Mouse (Mus musculus): ENCODE results near the gene Ntf5. TPM values are rescaled to one million over a fixed set of nuclear protein-coding genes. Genes with fewer than 3 reads are reported as not detected.
A peak's percentile ranks its signal among the peaks of the same experiment; 100 is the strongest.

The Ntf5 gene
- polyA plus RNA-seq, 1 experiment from 2014 or later = not detected

DNA sequence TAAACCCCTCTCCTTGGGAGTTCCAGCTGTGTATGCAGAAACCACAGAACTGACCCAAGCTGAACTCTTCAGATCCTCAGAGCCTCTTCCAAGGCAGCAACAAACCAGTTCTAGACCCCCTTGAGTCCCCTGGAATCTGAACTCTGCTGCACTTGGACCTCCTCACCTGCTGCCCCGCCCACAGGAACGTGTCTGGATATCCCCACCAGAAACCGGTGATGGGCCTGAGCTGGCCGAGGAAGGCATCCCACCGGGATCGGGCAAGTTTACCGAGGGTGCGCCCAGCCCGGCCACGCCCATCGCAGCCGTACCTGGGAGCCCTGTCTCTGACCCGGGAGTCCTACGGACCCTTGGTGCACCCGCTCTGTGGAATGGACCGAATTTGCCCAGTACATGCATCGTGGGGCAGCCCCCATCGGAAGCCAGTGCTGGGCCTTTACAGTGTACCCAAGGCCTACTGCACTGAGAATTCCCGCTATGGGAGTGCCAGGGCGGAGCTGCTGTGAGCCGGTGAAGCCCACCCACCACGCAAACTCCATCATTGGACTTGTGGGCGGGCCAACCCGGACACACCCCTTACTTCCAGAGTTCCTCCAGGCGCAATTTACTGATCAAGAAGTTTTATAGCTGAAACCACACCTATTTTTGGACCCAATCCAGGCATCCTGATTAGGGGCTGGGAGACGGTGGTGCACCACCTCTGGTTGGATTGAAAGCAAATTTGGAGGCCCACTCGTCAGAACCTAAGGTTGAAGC is 6.5 kb downstream of the Ntf5 start:
- Histone ChIP-seq H3K27ac (no peak overlapping the region), H3K4me3 (replicated peaks) (no peak overlapping the region), H3K4me1 (replicated peaks) (peaks cover 4% of the 10 kb centered on the region; the same call in 1 of the 2 replicates), H3K27me3 (peaks cover 67% of the 10 kb centered on the region), H3K9ac (replicated peaks) (no peak overlapping the region), H3K9me3 (no peaks in the 10 kb centered on the region), H3K4me2 (replicated peaks) (no peak overlapping the region), H3K36me3 (peaks cover 48% of the 10 kb centered on the region)
- ATAC-seq = no peak
- WGBS = 16% methylated on average over 27 of the region's 27 CpGs

- H3K9me3 ChIP-seq = no peaks in the 10 kb centered on the region
- ATAC-seq = no peak
- H3K9ac ChIP-seq (replicated peaks) = no peak within 1 kb of the TSS
- H3K4me2 ChIP-seq (replicated peaks) = no peak within 1 kb of the TSS
- peaks cover 53% of the 10 kb centered on the region for H3K36me3 ChIP-seq
- WGBS = 67% methylated on average over 6 of the region's 6 CpGs
- peaks cover 2% of the 10 kb centered on the region; the same call in 1 of the 2 replicates for H3K4me1 ChIP-seq (replicated peaks)
- H3K4me3 ChIP-seq (replicated peaks) = no peak within 1 kb of the TSS
- peaks cover 62% of the 10 kb centered on the region for H3K27me3 ChIP-seq
- no peak within 1 kb of the TSS for H3K27ac ChIP-seq
Observed at GRCm38 (mm10) chr7:45420615-45420919, 7.1 kb downstream of the Ntf5 start, which contains the start of gene Lhb. Gene Lhb, plus strand, starts transcription at chr7:45420820.

GRCm38 (mm10) chr7:45421194-45421593 is 7.7 kb downstream of the Ntf5 start:
- H3K27me3 ChIP-seq = peaks cover 56% of the 10 kb centered on the region
- 88% methylated on average over 14 of the region's 14 CpGs for WGBS

DNA sequence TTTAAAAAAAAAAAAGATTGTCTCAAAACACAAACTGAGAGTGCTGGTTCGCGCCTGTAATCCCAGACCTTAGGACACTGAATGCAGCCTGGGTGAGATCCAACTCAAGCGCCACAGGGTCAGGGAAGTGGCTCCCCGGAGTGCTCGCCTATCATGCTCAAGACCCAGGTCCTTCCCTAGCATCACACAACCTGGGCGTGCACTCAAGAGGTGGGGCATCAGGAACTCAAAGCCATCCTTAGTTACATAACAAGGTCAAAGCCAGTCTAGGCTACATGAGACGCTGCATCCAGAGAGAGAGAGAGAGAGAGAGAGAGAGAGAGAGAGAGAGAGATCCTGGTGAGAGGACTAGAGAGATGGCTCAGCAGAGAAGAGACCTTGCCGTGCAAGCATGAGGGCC is 13.1 kb downstream of the Ntf5 start:
- Histone ChIP-seq H3K9me3 (no peaks in the 10 kb centered on the region), H3K4me2 (replicated peaks) (no peak overlapping the region), H3K9ac (replicated peaks) (no peak overlapping the region), H3K4me3 (replicated peaks) (no peak overlapping the region), H3K27ac (no peak overlapping the region), H3K4me1 (replicated peaks) (no peaks in the 10 kb centered on the region), H3K36me3 (peaks cover 93% of the 10 kb centered on the region), H3K27me3 (peaks cover 2% of the 10 kb centered on the region; the same call in 1 of the 2 replicates)
- 95% methylated on average over 8 of the region's 8 CpGs for WGBS
- no peak for ATAC-seq

More at GRCm38 (mm10) chr7:45421194-45421593, 7.7 kb downstream of the Ntf5 start:
- no peak for ATAC-seq
- Histone ChIP-seq H3K9ac (replicated peaks) (no peak overlapping the region), H3K36me3 (peaks cover 57% of the 10 kb centered on the region), H3K9me3 (no peaks in the 10 kb centered on the region), H3K4me2 (replicated peaks) (no peak overlapping the region), H3K4me3 (replicated peaks) (no peak overlapping the region), H3K27ac (no peak overlapping the region), H3K4me1 (replicated peaks) (no peaks in the 10 kb centered on the region)

DNA sequence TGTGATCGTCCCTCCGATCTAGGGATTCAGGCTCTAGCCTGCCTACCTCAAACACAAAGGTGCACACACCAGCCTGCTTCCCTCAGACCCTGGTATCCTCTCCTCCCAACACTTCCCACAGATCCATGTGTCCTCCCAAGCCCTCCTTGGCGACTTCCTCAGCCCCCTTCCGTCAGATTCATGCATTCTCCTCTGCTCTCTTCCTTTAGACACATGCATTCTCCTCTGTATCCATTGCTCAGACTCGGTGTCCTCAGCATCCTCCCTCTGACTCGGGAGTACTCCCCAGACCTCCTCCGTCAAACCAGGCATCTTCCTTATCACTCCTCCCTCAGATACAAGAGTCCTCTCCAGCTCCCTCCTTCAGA is 20.3 kb downstream of the Ntf5 start:
- H3K27me3 ChIP-seq = no peaks in the 10 kb centered on the region
- WGBS = under 1% methylated on average over 7 of the region's 7 CpGs
- H3K4me2 ChIP-seq (replicated peaks) = peak overlapping the region; percentile 99
- H3K27ac ChIP-seq = peak overlapping the region; percentile 94
- no peaks in the 10 kb centered on the region for H3K9me3 ChIP-seq
- H3K4me3 ChIP-seq (replicated peaks) = peak overlapping the region; percentile 95
- peaks cover 33% of the 10 kb centered on the region for H3K36me3 ChIP-seq
- H3K4me1 ChIP-seq (replicated peaks) = peaks cover 47% of the 10 kb centered on the region
- ATAC-seq = no peak
- H3K9ac ChIP-seq (replicated peaks) = peak overlapping the region; percentile 92

DNA sequence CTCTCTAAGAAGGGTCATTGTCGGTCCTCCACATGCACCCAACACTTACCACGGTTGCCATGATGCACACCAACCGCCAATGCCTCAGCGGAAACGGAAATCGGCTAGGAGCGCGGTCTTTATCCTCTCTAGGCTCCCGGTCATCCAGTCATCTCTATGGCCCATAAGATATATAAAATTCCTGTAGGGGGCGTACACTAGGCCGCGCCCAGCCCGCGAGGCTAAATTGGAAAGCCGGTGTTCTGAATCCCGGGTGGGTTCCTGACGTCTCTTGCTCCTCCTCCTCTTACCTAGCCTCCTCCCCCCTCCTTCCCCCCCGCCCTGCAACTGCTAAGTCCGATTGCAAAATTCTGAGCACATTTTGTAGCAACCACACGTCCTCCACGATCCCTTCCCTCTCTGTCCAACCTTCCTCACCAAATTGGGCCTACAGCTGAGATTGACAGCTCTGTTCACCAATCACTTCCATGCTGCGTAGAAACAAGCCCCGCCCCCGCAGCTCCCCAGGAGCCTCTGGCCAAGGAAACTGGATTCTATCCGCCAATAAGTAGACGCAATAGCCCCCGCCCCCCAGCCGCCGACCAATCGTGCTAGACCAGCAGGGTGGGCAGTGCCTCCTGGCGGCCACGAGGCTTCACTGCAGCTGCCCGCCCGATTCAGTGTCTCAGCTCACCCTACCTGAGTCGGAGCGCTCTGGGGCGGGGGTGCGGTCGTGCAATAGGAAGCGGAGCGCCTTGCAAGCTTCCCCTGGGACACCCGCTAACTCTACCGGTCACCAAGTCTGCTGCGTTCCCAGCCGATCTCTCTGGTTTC is 20.9 kb downstream of the Ntf5 start, which contains the start of gene Gys1:
Gene Gys1, plus strand, starts transcription at position 642 of the 813 bp plus-strand sequence.
- H3K27ac ChIP-seq = peak within 1 kb of the TSS; percentile 94
- peak within 1 kb of the TSS; percentile 99 for H3K4me2 ChIP-seq (replicated peaks)
- ATAC-seq = peak; percentile 97
- H3K4me1 ChIP-seq (replicated peaks) = peaks cover 47% of the 10 kb centered on the region
- no peaks in the 10 kb centered on the region for H3K27me3 ChIP-seq
- peaks cover 27% of the 10 kb centered on the region for H3K36me3 ChIP-seq
- H3K4me3 ChIP-seq (replicated peaks) = peak within 1 kb of the TSS; percentile 95
- peak within 1 kb of the TSS; percentile 92 for H3K9ac ChIP-seq (replicated peaks)
- under 1% methylated on average over 45 of the region's 45 CpGs for WGBS
- H3K9me3 ChIP-seq = no peaks in the 10 kb centered on the region

DNA sequence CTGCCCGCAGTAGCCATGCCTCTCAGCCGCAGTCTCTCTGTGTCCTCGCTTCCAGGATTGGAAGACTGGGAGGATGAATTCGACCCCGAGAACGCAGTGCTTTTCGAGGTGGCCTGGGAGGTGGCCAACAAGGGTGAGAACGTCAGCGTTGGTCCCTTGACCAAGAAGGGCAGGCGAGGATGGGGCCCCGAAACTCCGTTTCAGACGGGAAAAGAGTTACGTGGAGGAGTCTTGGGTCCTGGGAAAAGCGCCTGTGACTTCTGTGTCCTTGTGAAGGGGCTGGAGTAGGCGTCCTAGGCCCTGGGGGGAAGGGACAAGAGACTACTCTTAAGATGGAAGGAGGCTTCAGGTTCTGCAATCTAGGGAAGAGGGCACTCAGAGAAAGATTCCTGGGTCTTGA is 21.5 kb downstream of the Ntf5 start:
- Histone ChIP-seq H3K4me2 (replicated peaks) (peak overlapping the region; percentile 99), H3K4me1 (replicated peaks) (peaks cover 47% of the 10 kb centered on the region), H3K9ac (replicated peaks) (peak overlapping the region; percentile 79), H3K27me3 (no peaks in the 10 kb centered on the region), H3K36me3 (peaks cover 24% of the 10 kb centered on the region), H3K27ac (peak overlapping the region; percentile 35; the same call in 1 of the 2 replicates), H3K4me3 (replicated peaks) (peak overlapping the region; percentile 95), H3K9me3 (no peaks in the 10 kb centered on the region)
- WGBS = 1% methylated on average over 16 of the region's 16 CpGs
- no peak for ATAC-seq

DNA sequence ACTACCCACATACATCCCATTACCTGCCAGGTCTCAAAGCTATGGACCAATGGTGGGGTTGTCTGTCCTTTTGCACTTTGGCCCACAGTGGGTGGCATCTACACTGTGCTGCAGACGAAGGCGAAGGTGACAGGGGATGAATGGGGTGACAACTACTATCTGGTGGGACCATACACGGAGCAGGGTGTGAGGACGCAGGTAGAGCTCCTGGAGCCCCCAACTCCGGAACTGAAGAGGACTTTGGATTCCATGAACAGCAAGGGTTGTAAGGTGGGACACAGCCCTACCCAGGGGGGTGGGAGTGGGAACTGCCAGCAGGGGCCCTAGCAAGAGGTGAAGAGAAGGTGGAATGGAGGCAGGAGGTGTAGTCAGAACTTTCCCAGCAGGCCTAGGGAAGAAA is 22.9 kb downstream of the Ntf5 start:
- Histone ChIP-seq H3K27ac (no peak overlapping the region), H3K9ac (replicated peaks) (0 out of 2 replicates have a peak overlapping the region, but pooled peaks have one; percentile 6), H3K4me1 (replicated peaks) (peaks cover 47% of the 10 kb centered on the region), H3K4me3 (replicated peaks) (no peak overlapping the region), H3K27me3 (no peaks in the 10 kb centered on the region), H3K4me2 (replicated peaks) (no peak overlapping the region; the same call in 1 of the 2 replicates), H3K36me3 (peaks cover 15% of the 10 kb centered on the region), H3K9me3 (no peaks in the 10 kb centered on the region)
- 93% methylated on average over 5 of the region's 5 CpGs for WGBS
- no peak for ATAC-seq

GRCm38 (mm10) chr7:45437046-45437445 is 23.6 kb downstream of the Ntf5 start:
- no peak overlapping the region for H3K9ac ChIP-seq (replicated peaks)
- H3K4me2 ChIP-seq (replicated peaks) = no peak overlapping the region
- 30% methylated on average over 6 of the region's 6 CpGs for WGBS
- H3K4me1 ChIP-seq (replicated peaks) = peaks cover 47% of the 10 kb centered on the region
- no peaks in the 10 kb centered on the region for H3K27me3 ChIP-seq
- no peaks in the 10 kb centered on the region for H3K9me3 ChIP-seq
- H3K4me3 ChIP-seq (replicated peaks) = no peak overlapping the region
- H3K36me3 ChIP-seq = peaks cover 13% of the 10 kb centered on the region
- ATAC-seq = no peak
- no peak overlapping the region for H3K27ac ChIP-seq

DNA sequence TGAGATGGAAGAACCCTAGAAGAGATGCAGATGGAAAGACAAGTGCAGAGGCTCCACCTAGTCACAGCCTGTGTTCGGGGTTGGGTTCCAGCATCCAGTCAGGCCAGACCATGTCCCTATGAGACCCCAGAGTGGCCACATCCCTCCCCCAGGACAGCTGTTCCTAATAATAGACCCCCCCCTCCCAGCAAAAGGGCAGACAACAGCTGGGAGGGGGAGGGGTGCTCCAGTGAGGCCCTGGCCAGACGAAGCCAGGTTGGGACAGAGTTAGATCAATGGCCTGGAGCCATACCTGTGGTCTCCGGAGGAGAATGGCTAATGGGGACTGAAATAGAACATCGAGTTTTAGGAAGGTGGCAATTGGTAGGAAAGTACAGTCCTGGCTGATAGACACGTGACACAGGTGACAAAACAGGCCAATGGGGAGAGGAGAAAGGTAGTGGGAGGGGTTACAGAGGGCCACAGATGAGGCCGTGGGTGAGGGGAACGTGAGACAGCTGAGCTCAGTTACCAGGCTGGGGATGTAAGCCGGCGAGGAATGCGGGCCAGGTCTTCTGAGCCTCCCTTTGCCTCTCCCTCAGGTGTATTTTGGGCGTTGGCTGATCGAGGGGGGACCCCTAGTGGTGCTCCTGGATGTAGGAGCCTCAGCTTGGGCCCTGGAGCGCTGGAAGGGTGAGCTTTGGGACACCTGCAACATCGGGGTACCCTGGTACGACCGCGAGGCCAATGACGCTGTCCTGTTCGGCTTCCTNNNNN is 24.2 kb downstream of the Ntf5 start, which contains the start of gene Ruvbl2:
Gene Ruvbl2, minus strand, starts transcription at position 576 of the 756 bp plus-strand sequence.
- Histone ChIP-seq H3K9me3 (no peaks in the 10 kb centered on the region), H3K9ac (replicated peaks) (no peak within 1 kb of the TSS), H3K4me3 (replicated peaks) (no peak within 1 kb of the TSS), H3K4me2 (replicated peaks) (no peak within 1 kb of the TSS), H3K36me3 (peaks cover 17% of the 10 kb centered on the region), H3K27ac (no peak within 1 kb of the TSS), H3K4me1 (replicated peaks) (peaks cover 44% of the 10 kb centered on the region), H3K27me3 (no peaks in the 10 kb centered on the region)
- ATAC-seq = no peak
- 21% methylated on average over 19 of the region's 19 CpGs for WGBS

- peaks cover 59% of the 10 kb centered on the region for H3K36me3 ChIP-seq
- H3K4me1 ChIP-seq (replicated peaks) = no peaks in the 10 kb centered on the region
- ATAC-seq = no peak
- H3K27ac ChIP-seq = no peak overlapping the region
- 90% methylated on average over 22 of the region's 22 CpGs for WGBS
- no peak overlapping the region for H3K9ac ChIP-seq (replicated peaks)
- H3K4me2 ChIP-seq (replicated peaks) = no peak overlapping the region
- no peak overlapping the region for H3K4me3 ChIP-seq (replicated peaks)
- no peaks in the 10 kb centered on the region for H3K27me3 ChIP-seq
- no peaks in the 10 kb centered on the region for H3K9me3 ChIP-seq
Observed at GRCm38 (mm10) chr7:45443526-45444420, 30.3 kb downstream of the Ntf5 start.
